Mouse (Mus musculus) bone marrow, adult 2 months (tissue): ENCODE measurements around the gene Shld1. TPM values are rescaled to one million over a fixed set of nuclear protein-coding genes. Genes with fewer than 3 reads are reported as not detected.

ENCODE experiments used
- H3K27ac ChIP-seq: fragments of 200-500 bp; 2 replicates; pipeline ENCODE4 v1.5.1; 2012; ENCODE audit warnings: low read depth, mild to moderate bottlenecking, control low read depth, inconsistent platforms, low read length; ENCODE audit not compliant: control insufficient read depth, poor library complexity, insufficient read depth
- H3K4me1 ChIP-seq: fragments of 200-500 bp; 2 replicates; pipeline ENCODE4 v1.6.1; 2011; ENCODE audit warnings: low read length; ENCODE audit not compliant: control insufficient read depth, insufficient read depth
- H3K4me3 ChIP-seq: fragments of 200-500 bp; replicated peaks from 2 replicates; pipeline ENCODE3; 2011; ENCODE audit warnings: mild to moderate bottlenecking, low read depth, low read length, control low read depth; ENCODE audit not compliant: control insufficient read depth
- CTCF ChIP-seq: fragments of 200-500 bp; IDR thresholded peaks from 2 replicates; pipeline ENCODE4 v1.5.1; 2011; ENCODE audit warnings: low read length, control low read depth; ENCODE audit not compliant: control insufficient read depth, insufficient read depth
- POLR2A ChIP-seq: fragments of 200-500 bp; IDR thresholded peaks from 2 replicates; pipeline ENCODE4 v1.6.1; 2011; ENCODE audit warnings: low read depth, mild to moderate bottlenecking, control low read depth, low read length, borderline replicate concordance; ENCODE audit not compliant: control insufficient read depth
- WGBS: fragments of 180-500 bp; shearing (Covaris S2); methylation state at CpG from one replicate; pipeline ENCODE4 v1.1.7; 2018; 5-methylcytosine and 5-hydroxymethylcytosine counted together
- polyA plus RNA-seq: library from polyadenylated mRNA; stranded (reverse); fragments of >200 nt; gene quantifications from 2 replicates; pipeline ENCODE4 v1.2.4, GENCODE M21; 2011; ENCODE audit warnings: low replicate concordance; ENCODE audit not compliant: missing spikeins, insufficient read depth, insufficient read length

The Shld1 gene
- polyA plus RNA-seq, 1 experiment, result 13.6 TPM

- peak; percentile 25; the same call in 1 of the 2 replicates for TF ChIP-seq POLR2A
- TF ChIP-seq CTCF, result no peak
- Histone ChIP-seq H3K4me1 (peaks cover 7% of the 10 kb centered on the region; the same call in 1 of the 2 replicates), H3K27ac (peak overlapping the region; percentile 88), H3K4me3 (no peak overlapping the region)
- WGBS, result 52% methylated on average over 9 of the region's 9 CpGs
These were observed 8.8 kb downstream of the Shld1 start for GRCm38 (mm10) chr2:132695358-132696093.

- 90% methylated on average over 5 of the region's 5 CpGs for WGBS
- Histone ChIP-seq H3K27ac (peak overlapping the region; percentile 78), H3K4me3 (no peak overlapping the region), H3K4me1 (peaks cover 7% of the 10 kb centered on the region; the same call in 1 of the 2 replicates)
- TF ChIP-seq POLR2A (no peak), CTCF (no peak)
These were observed 9.8 kb downstream of the Shld1 start for GRCm38 (mm10) chr2:132696519-132696918.

DNA sequence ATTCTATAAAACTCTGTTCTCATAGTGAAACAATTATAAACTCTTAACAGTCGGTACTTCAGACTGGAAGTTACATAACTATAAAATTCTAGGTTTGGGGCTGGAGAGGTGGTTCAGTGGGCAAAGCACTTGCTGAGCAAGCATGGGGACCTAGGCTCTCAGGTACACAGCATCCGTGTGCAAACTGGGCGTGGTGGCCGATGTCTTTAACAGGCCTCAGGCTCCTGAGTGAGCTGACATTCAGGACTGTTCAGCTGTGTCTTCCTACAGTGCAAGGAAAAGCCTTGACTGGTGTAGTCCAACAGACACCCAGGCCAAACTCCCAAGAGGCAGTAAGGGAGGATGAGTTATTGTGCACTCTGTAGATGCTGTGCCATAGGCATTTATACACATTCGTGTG is 10.5 kb downstream of the Shld1 start:
- WGBS, result 91% methylated on average over 5 of the region's 5 CpGs
- H3K27ac ChIP-seq, result no peak overlapping the region
- H3K4me3 ChIP-seq, result no peak overlapping the region
- TF ChIP-seq CTCF (no peak), POLR2A (no peak)
- peaks cover 7% of the 10 kb centered on the region; the same call in 1 of the 2 replicates for H3K4me1 ChIP-seq

DNA sequence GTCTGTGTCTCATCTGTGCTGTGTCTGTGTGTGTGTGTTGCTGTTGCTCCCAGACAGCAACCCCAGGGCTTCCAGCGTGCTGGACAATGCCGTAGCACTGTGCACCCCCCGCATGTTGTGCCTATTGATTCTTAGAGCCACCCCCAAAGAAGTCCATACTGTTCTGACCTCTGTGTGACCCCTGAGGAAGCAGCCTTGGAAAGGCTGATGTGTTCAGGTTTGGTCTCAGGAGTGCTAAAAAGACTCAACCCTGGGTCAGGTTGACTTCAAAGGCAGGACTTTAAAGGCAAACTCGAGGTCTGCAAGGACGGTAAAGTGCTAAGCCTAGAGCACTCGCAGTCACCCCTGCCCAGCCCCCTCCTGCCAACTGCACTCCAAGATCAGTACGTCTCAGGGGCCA is 11.0 kb downstream of the Shld1 start:
- Histone ChIP-seq H3K4me1 (peaks cover 7% of the 10 kb centered on the region; the same call in 1 of the 2 replicates), H3K27ac (no peak overlapping the region), H3K4me3 (no peak overlapping the region)
- WGBS, result 86% methylated on average over 7 of the region's 7 CpGs
- TF ChIP-seq CTCF, result no peak
- no peak for TF ChIP-seq POLR2A

DNA sequence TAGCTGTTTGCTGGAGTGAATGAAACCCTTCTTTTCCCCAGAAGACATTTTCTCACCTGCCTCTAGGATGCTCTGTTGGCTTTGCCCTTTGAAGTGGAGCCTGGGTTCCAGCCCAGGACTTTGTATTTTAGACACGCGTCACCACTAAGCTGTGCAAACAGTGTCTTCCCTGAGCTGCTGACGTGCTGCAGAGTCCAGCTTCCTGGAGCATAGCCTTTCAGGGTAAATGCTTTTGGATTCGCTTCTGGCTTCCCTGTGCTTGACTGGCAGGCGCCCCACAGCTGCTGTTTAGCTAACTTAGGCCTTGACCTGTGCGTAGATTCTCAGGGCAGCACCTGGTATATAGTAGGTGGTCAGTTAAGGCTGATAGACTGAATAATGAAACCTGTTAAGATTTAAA is 11.7 kb downstream of the Shld1 start:
- TF ChIP-seq CTCF (no peak), POLR2A (no peak)

GRCm38 (mm10) chr2:132700921-132701320 is 14.2 kb downstream of the Shld1 start:
- WGBS, result 93% methylated on average over 4 of the region's 4 CpGs
- no peak overlapping the region for H3K4me3 ChIP-seq
- H3K4me1 ChIP-seq, result peaks cover 5% of the 10 kb centered on the region; the same call in 1 of the 2 replicates
- no peak overlapping the region for H3K27ac ChIP-seq
- TF ChIP-seq POLR2A (no peak), CTCF (no peak)

More for the DNA sequence above, 11.7 kb downstream of the Shld1 start:
- WGBS, result 92% methylated on average over 6 of the region's 6 CpGs
- peaks cover 5% of the 10 kb centered on the region; the same call in 1 of the 2 replicates for H3K4me1 ChIP-seq
- no peak overlapping the region for H3K27ac ChIP-seq
- H3K4me3 ChIP-seq, result no peak overlapping the region

DNA sequence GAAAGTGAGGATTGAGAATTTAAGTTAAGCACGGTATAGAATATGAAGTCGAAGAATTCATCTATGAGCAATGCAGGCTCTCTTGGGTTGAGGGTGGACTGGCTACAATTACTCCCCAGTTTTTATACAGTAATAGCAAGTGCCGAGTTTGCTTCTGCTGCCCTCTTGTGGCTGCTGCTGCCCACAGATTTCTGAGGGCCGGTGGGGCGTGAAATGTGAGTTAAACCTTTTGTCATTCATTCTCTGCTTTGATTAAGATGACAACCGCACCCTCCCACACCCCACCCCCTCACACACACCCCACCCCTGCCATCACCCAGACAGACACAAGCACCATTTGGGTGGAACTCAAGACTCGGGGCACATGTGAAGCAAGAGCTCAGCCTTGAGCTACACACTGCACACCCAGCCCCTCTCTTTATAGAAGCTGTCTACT is 14.7 kb downstream of the Shld1 start:
- Histone ChIP-seq H3K4me3 (no peak overlapping the region), H3K27ac (no peak overlapping the region), H3K4me1 (peaks cover 4% of the 10 kb centered on the region; the same call in 1 of the 2 replicates)
- 18% methylated on average over 7 of the region's 7 CpGs for WGBS
- TF ChIP-seq CTCF, result peak; percentile 89
- TF ChIP-seq POLR2A, result no peak

DNA sequence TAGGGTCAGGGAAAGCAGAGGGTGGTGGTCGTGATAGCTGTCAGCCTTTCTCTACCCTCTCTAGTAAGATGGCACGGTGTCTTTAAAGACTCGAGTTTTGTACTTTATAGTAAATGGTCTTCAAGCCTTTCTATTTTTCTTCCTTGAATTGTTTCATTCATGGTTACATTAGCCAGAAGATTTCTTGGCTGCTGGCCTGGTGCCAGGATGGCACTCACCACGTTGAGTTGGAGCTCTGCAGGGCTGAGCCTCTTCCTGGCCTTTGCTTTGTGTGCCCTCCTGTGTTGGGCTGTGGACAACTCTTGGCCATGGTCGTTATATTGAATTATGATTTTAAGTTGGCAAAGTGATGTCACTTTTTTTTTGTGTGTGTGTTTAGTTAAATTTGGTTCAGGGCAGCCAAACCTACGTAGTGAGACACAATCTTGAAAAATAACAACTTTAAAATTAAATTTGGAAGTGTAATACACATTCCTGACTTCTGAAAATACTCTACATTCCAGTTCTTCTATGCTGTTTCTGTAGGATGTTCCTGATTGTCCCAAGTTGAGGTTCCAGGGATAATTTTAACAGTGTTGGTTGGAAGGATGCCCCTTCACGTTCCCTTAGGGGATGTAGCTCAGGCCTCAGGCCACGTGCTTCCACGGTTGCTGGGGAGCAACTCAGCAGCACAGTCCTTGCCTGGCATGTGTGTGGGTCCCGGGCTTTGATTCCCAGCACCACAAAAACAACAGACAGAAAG is 18.7 kb downstream of the Shld1 start:
- Histone ChIP-seq H3K4me1 (no peaks in the 10 kb centered on the region), H3K4me3 (no peak overlapping the region), H3K27ac (no peak overlapping the region)
- no peak for TF ChIP-seq CTCF
- no peak for TF ChIP-seq POLR2A
- WGBS, result 81% methylated on average over 10 of the region's 10 CpGs

DNA sequence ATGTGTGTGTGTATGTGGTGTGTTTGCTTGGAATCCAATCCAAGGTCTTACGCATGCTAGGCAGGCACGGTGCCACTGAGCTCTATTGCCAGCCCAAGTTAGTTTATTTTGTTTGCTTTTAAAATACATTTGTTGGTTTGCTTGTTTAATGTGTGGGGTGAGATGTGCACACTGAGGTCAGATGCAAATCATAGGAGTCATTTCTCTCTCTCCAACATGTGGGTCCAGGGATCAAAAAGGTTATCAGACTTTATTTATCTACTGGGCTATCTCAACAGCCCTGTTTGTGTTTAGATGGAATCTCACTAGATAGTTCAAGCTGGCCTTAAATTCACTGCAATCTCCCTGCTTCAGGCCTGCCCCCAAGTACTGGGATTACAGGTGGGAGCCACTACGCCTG is 19.6 kb downstream of the Shld1 start:
- Histone ChIP-seq H3K4me3 (no peak overlapping the region), H3K4me1 (no peaks in the 10 kb centered on the region), H3K27ac (no peak overlapping the region)
- WGBS, result 84% methylated on average over 3 of the region's 3 CpGs
- TF ChIP-seq POLR2A (no peak), CTCF (no peak)
